Mouse (Mus musculus) testis, postnatal 10 days (tissue): ENCODE results near the gene Sumo3.

Experiments
- DNase-seq: peaks from one replicate; pipeline ENCODE4 v3.0.0; 2021; ENCODE audit warnings: low spot score

Gene Sumo3

GRCm38 (mm10) chr10:77626036-77626435 is 20.1 kb downstream of the Sumo3 start:
- DNase-seq = no peak

DNA sequence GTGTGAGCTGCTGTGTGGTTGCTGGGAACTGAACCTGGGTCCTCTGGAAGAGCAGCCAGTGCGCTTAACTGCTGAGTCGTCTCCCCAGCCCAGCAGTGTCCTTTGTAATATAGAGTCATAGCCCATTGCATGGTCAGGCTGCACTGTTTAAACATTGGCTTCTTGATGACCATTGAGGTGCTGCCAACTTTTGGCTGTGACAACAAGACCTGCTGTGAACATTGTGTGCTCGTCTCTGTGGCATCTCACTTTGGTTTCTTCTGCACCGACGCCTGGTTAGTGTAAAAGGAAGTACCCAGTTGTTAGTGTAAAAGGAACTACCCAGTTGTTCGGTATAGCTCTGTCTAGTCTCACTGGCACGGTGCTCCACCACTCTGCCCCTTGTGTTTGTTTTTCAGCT is 20.7 kb downstream of the Sumo3 start:
- DNase-seq = no peak

DNA sequence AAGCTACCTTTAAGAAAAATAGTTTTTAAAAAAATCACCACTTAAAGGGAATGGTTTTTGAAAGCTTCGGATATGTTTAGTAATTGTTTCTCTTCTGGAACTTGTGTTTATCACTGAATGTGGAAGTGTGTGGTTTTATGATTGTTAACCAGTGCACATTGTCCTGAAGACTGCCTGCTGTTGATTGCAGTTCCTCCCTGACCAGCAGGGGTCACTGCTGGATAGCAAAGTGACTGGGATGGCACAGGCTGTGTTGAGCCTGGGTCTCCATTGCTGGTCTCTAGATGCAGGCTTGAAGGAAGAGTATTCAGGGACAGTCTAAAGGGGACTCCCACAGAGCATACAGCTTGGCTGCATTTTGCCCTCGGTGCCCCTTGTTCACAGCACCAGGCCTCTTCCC is 21.6 kb downstream of the Sumo3 start:
- peak; percentile 88 for DNase-seq

GRCm38 (mm10) chr10:77629163-77629562 is 23.3 kb downstream of the Sumo3 start:
- DNase-seq = no peak

- no peak for DNase-seq
These were observed 24.1 kb downstream of the Sumo3 start for GRCm38 (mm10) chr10:77629970-77630369.

GRCm38 (mm10) chr10:77634016-77634415 is 28.1 kb downstream of the Sumo3 start:
- no peak for DNase-seq

GRCm38 (mm10) chr10:77634452-77635231 is 28.7 kb downstream of the Sumo3 start:
- no peak for DNase-seq

DNA sequence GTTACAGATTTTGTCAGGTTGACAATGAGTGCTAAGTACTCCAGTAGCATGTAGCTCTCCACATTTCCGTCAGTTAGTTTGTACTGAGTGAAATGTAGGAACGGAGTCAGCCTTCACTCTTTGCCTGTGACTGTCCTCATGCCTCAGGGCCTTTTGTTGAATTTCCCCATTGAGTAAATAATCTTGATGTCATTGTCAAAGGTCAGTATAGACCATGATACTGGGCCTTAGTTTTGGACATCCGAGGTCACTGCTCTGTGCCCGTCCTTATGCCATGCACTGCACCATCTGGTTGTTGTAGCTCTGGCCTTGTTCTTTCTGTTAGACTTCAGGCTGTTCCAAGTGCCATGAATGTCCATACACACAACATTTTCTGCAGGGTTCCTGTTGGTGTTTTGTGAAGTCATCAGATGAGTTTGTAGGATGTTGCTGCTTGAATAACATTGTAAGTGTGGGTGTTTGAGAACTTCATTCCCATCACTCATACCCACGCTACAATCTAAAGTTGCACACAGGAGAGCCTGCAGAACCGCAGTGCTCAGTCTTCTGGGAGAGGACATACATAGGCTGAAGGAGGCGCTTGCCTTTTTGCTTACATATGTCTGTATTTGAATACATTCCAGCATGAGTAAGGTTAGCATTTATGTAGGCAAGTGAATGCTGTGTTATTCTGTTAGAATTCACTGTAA is 30.5 kb downstream of the Sumo3 start:
- DNase-seq = no peak

- peak; percentile 59 for DNase-seq
These were observed 33.1 kb downstream of the Sumo3 start for GRCm38 (mm10) chr10:77638956-77639355.

- no peak for DNase-seq
These were observed 37.3 kb downstream of the Sumo3 start for GRCm38 (mm10) chr10:77643160-77643559.

DNA sequence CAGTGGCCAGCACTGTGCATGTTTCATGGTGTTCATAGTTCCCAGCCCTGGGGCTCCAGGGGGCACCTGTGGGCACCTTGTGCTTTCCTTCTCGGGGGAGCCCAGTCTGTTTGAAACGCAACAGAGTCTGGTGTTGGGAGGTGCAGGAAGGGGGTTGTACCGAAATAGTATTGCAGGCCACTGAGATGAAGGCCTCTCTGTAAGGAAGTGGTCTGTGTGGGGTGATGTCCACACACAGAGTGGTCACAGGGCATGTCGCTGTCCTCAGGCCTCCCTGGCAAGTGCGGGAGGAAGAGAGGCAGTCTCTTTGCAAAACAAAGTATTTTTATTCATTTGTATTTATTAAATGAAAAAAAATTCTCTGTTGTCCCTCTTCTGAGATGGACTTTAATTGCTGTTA is 39.7 kb downstream of the Sumo3 start:
- no peak for DNase-seq

DNA sequence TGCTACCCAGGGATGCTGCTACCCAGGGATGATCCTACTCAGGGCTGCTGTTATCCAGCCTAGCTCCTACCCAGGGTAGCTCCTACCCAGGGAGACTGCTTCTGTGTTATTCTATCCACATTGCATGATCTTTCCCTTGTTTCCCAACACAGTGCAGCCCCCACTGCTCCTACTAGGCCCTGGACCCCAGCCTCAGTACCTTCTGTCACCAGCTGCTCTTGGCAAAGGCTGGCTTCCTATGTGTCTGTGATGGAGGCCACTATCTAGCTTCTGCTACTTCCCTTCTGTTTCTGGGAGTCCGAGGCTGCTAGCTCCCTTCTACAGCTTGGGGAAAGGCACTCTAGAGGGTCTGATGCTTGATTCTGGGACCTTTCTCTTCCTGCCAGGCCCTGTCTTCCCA is 41.6 kb downstream of the Sumo3 start:
- DNase-seq = no peak

DNA sequence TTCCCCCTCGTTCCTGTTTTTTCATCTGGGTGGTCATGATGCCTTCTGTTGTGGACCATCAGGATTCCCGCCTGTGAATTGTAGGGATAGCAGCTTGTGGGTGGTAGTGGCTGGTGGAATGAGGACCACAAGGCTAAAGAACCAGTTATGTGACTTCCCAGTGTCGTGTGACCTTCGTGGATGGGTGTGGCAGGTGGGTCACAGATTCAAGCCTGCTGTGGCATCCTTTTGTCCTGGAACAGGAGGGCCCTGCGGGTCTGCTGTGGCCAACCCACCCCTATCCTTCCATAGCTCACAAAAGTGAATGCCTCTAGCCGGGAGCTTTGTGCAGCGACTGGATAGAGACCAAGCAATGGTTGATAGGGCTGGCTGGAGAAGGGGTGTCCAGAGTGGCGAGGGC is 42.0 kb downstream of the Sumo3 start:
- DNase-seq = no peak

GRCm38 (mm10) chr10:77652046-77652445 is 46.1 kb downstream of the Sumo3 start:
- no peak for DNase-seq

GRCm38 (mm10) chr10:77658286-77658994 is 52.5 kb downstream of the Sumo3 start:
- DNase-seq = peak; percentile 71

- DNase-seq = no peak
These were observed 58.2 kb downstream of the Sumo3 start for GRCm38 (mm10) chr10:77663949-77664665.

DNA sequence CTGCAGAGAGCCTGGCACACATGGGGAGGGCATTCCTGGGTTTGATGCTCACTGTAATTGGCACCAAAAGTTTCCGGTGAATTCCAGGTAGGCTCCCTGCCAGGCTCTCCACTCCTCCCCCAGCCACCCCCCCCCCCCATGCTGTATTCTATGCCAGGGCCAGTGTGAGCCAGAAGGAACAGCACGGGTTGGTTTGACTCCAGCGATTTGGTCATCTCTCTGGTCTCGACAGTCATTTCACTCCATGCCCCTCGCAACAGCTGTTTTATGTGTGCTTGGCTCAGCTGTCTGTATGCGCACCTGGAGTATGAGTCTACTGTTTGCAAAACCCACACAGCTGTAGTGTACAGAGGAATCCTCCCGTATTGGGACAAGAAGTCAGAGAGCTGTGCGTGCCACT is 60.4 kb downstream of the Sumo3 start:
- no peak for DNase-seq

- DNase-seq = no peak
These were observed 61.5 kb downstream of the Sumo3 start for GRCm38 (mm10) chr10:77667402-77667801.
